Comparison of ENCODE assay signal across 17 mouse cellular contexts in the genomic region with DNA sequence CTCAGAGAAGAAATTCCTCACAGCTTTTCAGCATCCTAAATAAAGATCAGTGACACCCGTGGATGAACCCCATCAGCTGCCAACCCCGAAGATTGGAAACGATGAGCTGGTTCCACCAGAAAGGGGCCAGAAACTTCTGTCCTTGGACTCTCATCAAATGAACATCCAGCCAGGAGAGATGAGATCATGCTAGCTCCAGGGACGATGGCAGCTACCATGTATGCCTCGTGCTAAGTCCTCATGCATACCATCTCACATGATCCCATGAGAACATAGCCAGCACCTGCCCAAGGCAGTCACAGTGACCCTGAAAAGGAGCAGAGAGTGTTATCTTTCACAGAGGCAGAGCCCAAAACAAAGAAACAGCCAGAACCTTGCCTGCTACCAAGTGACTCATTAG.
DNase-seq lines count a peak whose midpoint lies in the region; ATAC-seq and TF ChIP-seq lines count a peak whose summit lies in the region.
"Had no signal": no experiment of that assay in that cellular context is flagged by ENCODE, and none has a peak within 500 bp of the region (broad histone marks: within the 10 kb centered on the region; RNA-seq: fewer than 3 reads in every experiment).

No protein-coding gene starts in this region.

- H3K79me2 ChIP-seq in C2C12 (ENCODE audit: control insufficient read depth, insufficient read depth), result no peaks in the 10 kb centered on the region

- no peaks in the 10 kb centered on the region for H3K9me3 ChIP-seq in forebrain, embryonic 10.5 days
- H3K9me3 ChIP-seq in forebrain, embryonic 13.5 days (replicated peaks), result no peaks in the 10 kb centered on the region
- no peaks in the 10 kb centered on the region for H3K9me3 ChIP-seq in hindbrain, embryonic 10.5 days
- H3K9me3 ChIP-seq in hindbrain, embryonic 16.5 days (ENCODE audit: control insufficient read depth, low read length), result no peaks in the 10 kb centered on the region
- H3K9me3 ChIP-seq in embryonic facial prominence, embryonic 10.5 days, result no peaks in the 10 kb centered on the region
- H3K9me3 ChIP-seq: kidney, embryonic 15.5 days; limb, embryonic 12.5 days; liver, embryonic 12.5 days had no signal

- WGBS in forebrain, embryonic 10.5 days, result 94% methylated on average over 5 of the region's 5 CpGs
- 85% methylated on average over 5 of the region's 5 CpGs for WGBS in forebrain, embryonic 13.5 days
- 89% methylated on average over 5 of the region's 5 CpGs for WGBS in hindbrain, embryonic 10.5 days
- 81% methylated on average over 5 of the region's 5 CpGs for WGBS in hindbrain, embryonic 16.5 days
- WGBS in embryonic facial prominence, embryonic 10.5 days, result 93% methylated on average over 5 of the region's 5 CpGs

- H3K4me1 ChIP-seq in forebrain, embryonic 10.5 days, result peaks cover 62% of the 10 kb centered on the region
- H3K4me1 ChIP-seq in forebrain, embryonic 13.5 days, result peaks cover 44% of the 10 kb centered on the region
- H3K4me1 ChIP-seq in hindbrain, embryonic 10.5 days (replicated peaks), result peaks cover 61% of the 10 kb centered on the region
- H3K4me1 ChIP-seq in hindbrain, embryonic 16.5 days (ENCODE audit: control insufficient read depth, insufficient read depth, low read depth, low read length), result peaks cover 21% of the 10 kb centered on the region
- H3K4me1 ChIP-seq in embryonic facial prominence, embryonic 10.5 days, result peaks cover 61% of the 10 kb centered on the region

- no peaks in the 10 kb centered on the region for H3K36me3 ChIP-seq in forebrain, embryonic 10.5 days (replicated peaks)
- H3K36me3 ChIP-seq in forebrain, embryonic 13.5 days (ENCODE audit: poor library complexity, severe bottlenecking), result no peaks in the 10 kb centered on the region
- H3K36me3 ChIP-seq in hindbrain, embryonic 10.5 days, result no peaks in the 10 kb centered on the region
- H3K36me3 ChIP-seq in hindbrain, embryonic 16.5 days (ENCODE audit: control insufficient read depth, insufficient read depth, low read length), result no peaks in the 10 kb centered on the region
- no peaks in the 10 kb centered on the region for H3K36me3 ChIP-seq in C2C12 (ENCODE audit: control insufficient read depth, insufficient read depth)
- H3K36me3 ChIP-seq in embryonic facial prominence, embryonic 10.5 days (replicated peaks), result no peaks in the 10 kb centered on the region
- H3K36me3 ChIP-seq: kidney, embryonic 15.5 days; limb, embryonic 12.5 days; liver, embryonic 12.5 days had no signal

- H3K4me2 ChIP-seq in forebrain, embryonic 13.5 days, result no peak overlapping the region
- no peak overlapping the region for H3K4me2 ChIP-seq in hindbrain, embryonic 16.5 days (ENCODE audit: low read length)
- H3K4me2 ChIP-seq: kidney, embryonic 15.5 days; limb, embryonic 12.5 days; liver, embryonic 12.5 days had no signal

- no peak for DNase-seq in forebrain, embryonic 10.5 days (ENCODE audit: extremely low spot score, low spot score)
- no peak for DNase-seq in hindbrain, embryonic 10.5 days (ENCODE audit: low spot score)
- DNase-seq in embryonic facial prominence, embryonic 10.5 days (ENCODE audit: low spot score), result no peak
- DNase-seq: cerebellum, adult 11 months; cerebellum, postnatal 10 days; kidney, adult 11 months; kidney, postnatal 36 days; layer of hippocampus, postnatal 36 days; lung, adult 2 months had no signal

- no peak for ATAC-seq in forebrain, embryonic 13.5 days
- no peak for ATAC-seq in hindbrain, embryonic 16.5 days
- no peak for ATAC-seq in inflammation-experienced regulatory T-cells, adult 6 months
- ATAC-seq: liver, embryonic 12.5 days had no signal

- peak overlapping the region; percentile 91 for H3K27ac ChIP-seq in forebrain, embryonic 10.5 days
- no peak overlapping the region for H3K27ac ChIP-seq in forebrain, embryonic 13.5 days
- H3K27ac ChIP-seq in hindbrain, embryonic 10.5 days, result peak overlapping the region; percentile 92; the same call in 1 of the 2 replicates
- H3K27ac ChIP-seq in hindbrain, embryonic 16.5 days (ENCODE audit: low read depth, low read length), result no peak overlapping the region
- H3K27ac ChIP-seq in embryonic facial prominence, embryonic 10.5 days (replicated peaks), result peak overlapping the region; percentile 93; the same call in 1 of the 2 replicates
- H3K27ac ChIP-seq: kidney, embryonic 15.5 days; limb, embryonic 12.5 days; liver, embryonic 12.5 days; macrophage had no signal

- no peak overlapping the region for H3K4me3 ChIP-seq in forebrain, embryonic 10.5 days
- no peak overlapping the region for H3K4me3 ChIP-seq in forebrain, embryonic 13.5 days
- no peak overlapping the region for H3K4me3 ChIP-seq in hindbrain, embryonic 10.5 days
- H3K4me3 ChIP-seq in hindbrain, embryonic 16.5 days (ENCODE audit: low read length), result no peak overlapping the region
- no peak overlapping the region for H3K4me3 ChIP-seq in C2C12 (ENCODE audit: insufficient read depth, poor library complexity, severe bottlenecking)
- H3K4me3 ChIP-seq in embryonic facial prominence, embryonic 10.5 days, result no peak overlapping the region
- H3K4me3 ChIP-seq: kidney, embryonic 15.5 days; limb, embryonic 12.5 days; liver, embryonic 12.5 days had no signal

- no peak overlapping the region for H3K9ac ChIP-seq in forebrain, embryonic 13.5 days
- no peak overlapping the region for H3K9ac ChIP-seq in hindbrain, embryonic 16.5 days (ENCODE audit: low read depth, low read length)
- H3K9ac ChIP-seq: kidney, embryonic 15.5 days; limb, embryonic 12.5 days; liver, embryonic 12.5 days had no signal

- peaks cover 68% of the 10 kb centered on the region for H3K27me3 ChIP-seq in forebrain, embryonic 10.5 days (ENCODE audit: poor library complexity, severe bottlenecking)
- peaks cover 10% of the 10 kb centered on the region for H3K27me3 ChIP-seq in forebrain, embryonic 13.5 days
- peaks cover 33% of the 10 kb centered on the region for H3K27me3 ChIP-seq in hindbrain, embryonic 10.5 days (ENCODE audit: insufficient read depth, poor library complexity, severe bottlenecking)
- no peaks in the 10 kb centered on the region; the same call in 1 of the 2 replicates for H3K27me3 ChIP-seq in hindbrain, embryonic 16.5 days (replicated peaks; ENCODE audit: control insufficient read depth, insufficient read depth, low read length)
- no peaks in the 10 kb centered on the region for H3K27me3 ChIP-seq in C2C12 (ENCODE audit: control insufficient read depth, insufficient read depth, insufficient read length)
- peaks cover 24% of the 10 kb centered on the region for H3K27me3 ChIP-seq in embryonic facial prominence, embryonic 10.5 days (replicated peaks; ENCODE audit: low read depth, poor library complexity, severe bottlenecking)
- H3K27me3 ChIP-seq: limb, embryonic 12.5 days had no signal

- H3ac ChIP-seq in C2C12 (ENCODE audit: control insufficient read depth, insufficient read length, low read depth), result no peak overlapping the region

- H3K79me3 ChIP-seq in C2C12 (ENCODE audit: low read depth), result no peaks in the 10 kb centered on the region

- TF ChIP-seq CTCF in C2C12 (IDR thresholded peaks at IDR 0.05; ENCODE audit: control insufficient read depth, insufficient read depth, insufficient read length), result no peak

TF ChIP-seq in C2C12, 6 proteins besides CTCF, POLR2A, EP300 and RAD21:
- TF ChIP-seq MYOG (IDR thresholded peaks at IDR 0.05; ENCODE audit: control insufficient read depth, extremely low read depth, insufficient read length), result no peak
- peak; percentile 32 for TF ChIP-seq MYOD1 (IDR thresholded peaks at IDR 0.05; ENCODE audit: control insufficient read depth, insufficient read length, low read depth)
TF ChIP-seq in C2C12: peak in this region for 1.

Comparison
In these comparisons a context has a peak if more than half of its experiments do, and no peak if none do; other contexts are left out.
1. H3K27ac ChIP-seq: peak in forebrain, embryonic 10.5 days (single experiment), hindbrain, embryonic 10.5 days (single experiment) and embryonic facial prominence, embryonic 10.5 days (single experiment); none in forebrain, embryonic 13.5 days (single experiment) and hindbrain, embryonic 16.5 days (single experiment).